Mouse (Mus musculus) olfactory bulb, adult 2 months (tissue): ENCODE measurements around the gene Kirrel3.

Experiments used
- CTCF ChIP-seq: fragments of 200-500 bp; IDR thresholded peaks from 2 replicates; pipeline ENCODE4 v1.5.1; 2012; ENCODE audit warnings: low read depth, mild to moderate bottlenecking, low read length, moderate library complexity; ENCODE audit not compliant: insufficient read depth
- POLR2A ChIP-seq: fragments of 200-500 bp; IDR thresholded peaks from 2 replicates; pipeline ENCODE4 v1.6.1; 2012; ENCODE audit warnings: mild to moderate bottlenecking, low read depth, low read length, moderate library complexity; ENCODE audit not compliant: insufficient read depth

GRCm38 (mm10) chr9:34995078-34995477, 509.4 kb downstream of the Kirrel3 start:
- TF ChIP-seq CTCF = no peak
- no peak for TF ChIP-seq POLR2A
